Mouse (Mus musculus): ENCODE measurements around the gene Btbd9.
A peak's percentile ranks its signal among the peaks of the same experiment; 100 is the strongest.

Gene Btbd9

DNA sequence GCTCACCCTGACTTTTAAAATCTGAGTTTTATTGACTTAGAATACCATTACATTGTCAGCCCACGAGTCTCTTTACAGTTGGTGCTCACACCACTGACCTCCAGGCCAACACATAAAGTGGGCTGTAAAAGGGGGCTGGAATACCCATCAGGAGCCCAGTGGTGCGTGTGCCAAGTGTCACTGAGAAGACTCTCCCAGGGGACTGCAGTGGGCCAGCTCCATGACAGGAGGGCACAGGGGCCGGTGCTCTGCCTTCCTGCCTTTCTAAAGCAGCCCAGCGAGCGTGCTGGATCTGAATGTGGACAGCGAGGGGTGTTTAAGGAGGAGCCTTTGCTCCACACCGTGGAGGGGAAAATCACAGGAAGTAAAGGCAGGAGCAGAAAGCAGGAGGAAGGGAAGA is 322.4 kb downstream of the Btbd9 start:
- no peak for DNase-seq (ENCODE audit: low read depth, low spot score)

DNA sequence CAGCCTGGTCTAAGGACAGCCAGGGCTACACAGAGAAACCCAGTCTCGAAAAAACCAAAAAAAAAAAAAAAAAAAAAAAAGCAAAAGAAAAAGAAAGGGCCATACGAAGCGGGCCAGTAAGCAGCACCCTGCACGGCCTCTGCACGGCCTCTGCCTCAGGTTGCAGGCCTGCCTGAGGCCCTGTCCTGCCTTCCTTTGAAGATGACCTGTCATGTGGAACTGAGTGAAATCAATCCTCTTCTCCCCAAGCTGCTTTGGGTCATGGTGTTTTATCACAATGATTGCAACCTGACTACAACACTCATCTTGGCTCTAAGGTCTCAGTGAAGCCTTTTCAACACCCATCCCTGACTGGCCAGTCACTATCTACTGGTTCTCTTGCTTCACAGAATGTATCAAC is 323.3 kb downstream of the Btbd9 start:
- DNase-seq (ENCODE audit: low read depth, low spot score): no peak

DNA sequence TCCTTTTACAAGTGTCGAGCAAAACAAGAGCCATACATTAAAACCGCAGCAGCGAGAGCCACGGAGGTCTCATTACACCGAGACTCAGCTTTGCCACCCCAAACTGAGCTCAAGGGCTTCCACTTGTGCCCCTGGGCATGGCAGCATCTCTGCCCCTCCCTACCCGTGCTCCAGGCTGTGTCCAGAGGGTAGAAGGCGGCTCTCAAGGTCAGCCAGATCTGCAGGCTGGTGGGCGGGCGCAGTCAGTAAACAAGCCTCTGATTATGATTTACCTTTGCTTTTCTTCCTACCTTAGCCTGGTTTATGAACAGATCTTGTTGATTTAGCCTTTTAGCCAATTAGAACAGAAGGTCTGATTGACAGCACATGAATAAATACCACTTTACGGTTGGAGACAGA is 331.0 kb downstream of the Btbd9 start:
- DNase-seq (ENCODE audit: low read depth, low spot score): no peak

DNA sequence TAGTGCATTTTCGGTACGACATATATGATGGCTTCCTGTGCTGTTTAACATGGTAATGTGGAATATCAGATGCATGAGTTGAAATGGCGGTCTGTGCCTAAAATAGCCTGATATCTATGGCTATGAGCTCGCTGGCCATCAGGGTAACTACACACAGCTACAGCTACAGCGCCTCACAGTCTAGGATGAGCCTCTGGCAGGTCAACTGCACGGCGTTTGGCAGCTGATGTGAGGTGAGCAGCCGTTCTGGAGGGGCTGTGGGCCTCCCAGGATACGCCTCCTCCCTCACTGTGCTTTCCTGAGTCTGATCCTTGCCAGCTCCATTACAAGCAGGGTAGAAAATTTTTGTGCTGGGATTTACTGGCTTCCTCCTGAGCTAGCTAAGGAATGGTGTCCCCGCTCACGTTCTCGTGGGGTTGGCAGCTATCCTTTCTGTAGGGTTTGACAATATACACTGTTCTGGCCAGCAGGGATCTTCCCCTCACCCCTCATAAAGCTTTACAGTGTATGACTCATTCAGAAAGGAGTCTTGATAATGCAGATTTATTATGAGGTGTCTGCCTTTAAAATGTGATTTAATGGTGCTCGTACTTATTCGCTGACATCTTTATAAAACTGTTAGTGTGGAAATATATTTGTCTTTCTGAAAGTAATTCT is 331.5 kb downstream of the Btbd9 start:
- no peak for DNase-seq (ENCODE audit: low read depth, low spot score)

DNA sequence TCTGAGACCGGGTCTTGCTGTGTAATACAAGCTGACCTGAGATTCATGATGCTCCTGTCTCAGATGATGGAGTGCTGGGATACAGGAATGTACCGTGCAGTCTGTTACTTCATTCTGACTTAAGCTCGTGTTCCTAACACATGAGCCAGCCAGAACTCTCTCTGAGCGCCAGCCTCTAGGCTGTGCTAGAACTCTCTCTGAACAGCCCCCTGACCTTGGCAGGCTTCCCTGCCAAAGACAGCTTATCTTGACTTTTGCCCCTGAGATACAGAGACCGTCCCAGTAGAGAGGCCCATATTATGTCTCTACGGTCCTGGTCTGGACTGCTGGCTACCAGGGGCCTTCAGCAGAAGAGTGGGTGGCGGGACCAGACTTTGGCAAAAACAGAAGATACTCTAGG is 332.7 kb downstream of the Btbd9 start:
- no peak for DNase-seq (ENCODE audit: low read depth, low spot score)

DNA sequence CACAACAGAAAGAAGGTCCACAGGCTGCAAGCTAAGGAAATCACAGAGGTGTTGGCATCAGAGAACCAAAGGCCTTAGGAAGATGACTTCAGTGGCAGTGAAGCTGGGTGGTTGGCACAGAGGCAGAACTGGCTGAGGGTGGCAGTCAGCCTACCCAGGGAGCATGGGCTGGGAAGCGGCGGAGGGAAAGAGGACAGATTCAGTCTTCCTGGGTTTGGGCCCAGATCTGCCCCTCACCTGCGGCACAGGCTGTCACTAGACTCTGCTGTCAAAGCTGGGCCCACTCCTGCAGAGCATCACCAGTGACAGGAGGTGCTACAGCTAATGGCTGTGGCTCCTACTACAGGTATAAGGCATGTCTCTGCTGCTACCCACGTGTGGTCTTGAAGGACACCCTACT is 333.6 kb downstream of the Btbd9 start:
- DNase-seq (ENCODE audit: low read depth, low spot score): no peak

DNA sequence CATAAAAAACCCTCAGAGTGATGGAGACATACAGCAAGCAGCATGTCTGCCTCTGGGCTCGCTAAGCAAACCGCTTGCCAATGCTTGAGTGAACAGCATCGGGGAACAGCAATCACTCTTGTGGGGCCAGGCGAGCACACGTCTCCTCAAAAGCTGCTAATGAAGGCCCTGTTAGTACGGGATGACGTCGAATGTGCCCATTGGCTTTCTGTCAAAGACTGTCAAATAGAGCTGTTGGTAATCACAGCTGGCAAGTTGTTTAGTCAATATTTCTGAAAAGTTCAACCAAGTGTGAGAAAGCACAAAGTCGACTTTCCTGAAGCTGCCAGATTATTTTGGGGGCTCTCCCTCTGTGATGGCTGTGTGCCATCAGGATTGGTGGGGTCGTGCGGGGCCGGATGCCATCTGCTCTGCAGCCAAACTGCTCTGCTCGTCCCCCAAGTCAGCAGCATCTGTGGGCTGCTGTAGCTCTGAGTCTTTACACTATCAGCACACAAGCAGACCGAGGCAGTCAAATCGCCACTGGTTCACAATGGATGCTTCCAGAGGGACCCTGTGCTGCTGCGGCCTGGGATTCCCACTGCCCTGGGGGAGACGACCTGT is 334.5 kb downstream of the Btbd9 start:
- no peak for DNase-seq (ENCODE audit: low read depth, low spot score)

DNA sequence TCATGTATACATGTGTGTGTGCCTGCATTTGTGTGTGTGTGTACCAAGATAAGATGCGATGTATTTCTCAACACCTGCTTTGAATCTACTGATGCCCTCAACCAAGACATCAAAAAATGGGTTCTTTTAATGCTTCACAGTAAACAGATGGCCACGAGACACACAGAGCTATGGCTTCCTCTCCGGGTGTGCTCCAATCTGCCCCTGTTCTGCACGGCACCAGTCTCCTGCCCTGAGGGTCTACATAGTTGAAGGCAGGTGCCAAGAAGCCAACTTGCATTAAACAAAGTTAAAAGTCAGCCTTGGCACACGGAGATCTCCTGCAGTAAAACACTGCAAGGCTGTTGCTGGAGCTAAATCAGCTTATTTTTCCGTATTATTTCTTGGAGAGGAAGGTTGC is 335.2 kb downstream of the Btbd9 start:
- no peak for DNase-seq (ENCODE audit: low read depth, low spot score)

DNA sequence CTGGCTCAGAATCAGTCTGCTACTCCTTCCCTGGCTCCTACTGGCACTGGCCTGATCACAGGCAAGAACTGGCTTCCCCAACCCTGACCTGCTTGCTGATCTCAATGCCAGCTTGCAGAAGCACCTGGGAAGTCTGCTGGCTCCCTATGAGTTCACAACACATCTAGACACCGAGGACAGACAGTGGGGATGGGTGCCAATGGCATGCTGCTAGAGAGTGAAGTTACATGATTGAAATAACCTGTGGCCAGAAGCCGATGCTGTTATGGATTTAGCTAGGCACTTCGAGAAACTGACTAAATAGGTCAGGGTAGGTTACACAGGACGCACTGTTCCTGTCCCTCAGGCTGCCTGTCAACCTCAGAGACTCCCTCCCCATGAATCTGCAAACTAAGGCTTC is 335.6 kb downstream of the Btbd9 start:
- DNase-seq (ENCODE audit: low read depth, low spot score): no peak

DNA sequence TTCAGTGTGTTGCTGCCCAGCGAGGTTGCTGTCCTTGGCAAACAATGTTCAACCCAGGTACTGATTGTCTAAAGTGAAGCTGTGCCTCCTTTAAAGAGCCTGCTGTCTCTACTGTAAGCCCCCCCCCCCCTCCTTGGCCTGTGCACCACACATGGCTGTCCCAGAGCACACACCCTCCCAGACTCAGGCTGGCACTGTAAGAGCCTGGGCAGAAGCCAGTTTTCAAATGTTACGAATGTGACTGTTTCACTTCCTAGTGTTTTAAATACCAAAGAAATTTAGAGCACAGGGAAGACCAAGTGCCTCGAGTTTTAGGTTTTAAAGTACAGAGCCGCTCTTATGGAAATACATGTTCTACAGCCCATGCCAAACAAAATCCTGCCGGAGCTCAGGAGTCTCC is 336.8 kb downstream of the Btbd9 start:
- DNase-seq (ENCODE audit: low read depth, low spot score): no peak

DNA sequence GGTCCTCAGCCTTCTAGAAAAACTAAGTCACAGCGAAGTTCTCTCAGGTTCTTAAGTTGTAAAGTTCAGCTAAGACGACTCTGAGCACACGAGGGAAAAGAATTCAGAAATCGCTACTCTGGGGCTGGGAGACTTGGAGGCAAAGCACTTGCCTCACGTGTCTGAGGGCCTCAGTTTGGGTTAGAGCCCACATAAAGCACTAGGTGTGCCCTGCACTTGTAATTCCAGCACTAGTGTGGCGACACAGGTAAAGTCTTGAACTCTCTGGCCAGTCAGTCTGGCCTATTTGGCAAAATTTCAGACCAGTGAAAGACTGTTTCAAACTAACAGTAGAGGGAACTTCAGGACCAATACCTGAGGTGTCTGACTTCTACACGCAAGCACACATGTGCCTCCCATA is 338.7 kb downstream of the Btbd9 start:
- no peak for DNase-seq (ENCODE audit: low read depth, low spot score)

DNA sequence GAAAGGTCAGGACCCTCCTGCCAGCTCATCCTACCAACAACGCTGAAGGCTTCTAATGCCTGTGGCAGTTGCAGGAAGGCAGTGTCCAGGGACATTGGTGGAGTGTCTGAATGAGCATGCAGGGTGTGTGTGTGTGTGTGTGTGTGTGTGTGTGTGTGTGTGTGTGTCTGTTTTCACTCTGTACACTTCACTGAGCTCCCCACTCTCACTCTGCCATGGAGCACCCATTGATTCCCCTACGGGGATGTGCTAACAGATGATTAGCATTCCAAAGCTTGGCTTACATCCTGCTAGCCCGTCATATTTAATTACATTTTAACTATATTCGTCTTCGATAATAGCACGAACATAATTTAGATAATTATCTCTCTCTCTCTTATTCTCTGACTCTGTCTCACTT is 339.7 kb downstream of the Btbd9 start:
- DNase-seq (ENCODE audit: low read depth, low spot score): no peak

DNA sequence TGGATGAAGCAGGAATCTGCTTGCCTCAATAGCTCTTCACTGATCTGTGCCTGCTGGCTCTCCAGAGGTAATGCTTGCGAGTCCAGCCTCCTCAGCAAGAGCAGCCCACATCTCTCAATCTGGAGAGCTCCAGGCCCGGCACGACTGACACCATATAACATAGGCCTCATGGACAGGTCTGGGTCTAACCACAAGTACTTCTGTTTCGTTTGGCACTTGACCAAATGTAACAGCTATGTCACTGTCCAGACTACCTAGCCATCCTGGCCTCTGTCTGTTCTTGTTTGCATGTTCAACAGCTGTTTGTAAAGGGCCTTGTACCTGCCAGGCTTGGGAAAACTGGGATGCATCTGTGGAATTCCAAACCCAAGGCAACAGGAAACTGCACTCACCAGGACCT is 340.9 kb downstream of the Btbd9 start:
- DNase-seq (ENCODE audit: low read depth, low spot score): no peak

DNA sequence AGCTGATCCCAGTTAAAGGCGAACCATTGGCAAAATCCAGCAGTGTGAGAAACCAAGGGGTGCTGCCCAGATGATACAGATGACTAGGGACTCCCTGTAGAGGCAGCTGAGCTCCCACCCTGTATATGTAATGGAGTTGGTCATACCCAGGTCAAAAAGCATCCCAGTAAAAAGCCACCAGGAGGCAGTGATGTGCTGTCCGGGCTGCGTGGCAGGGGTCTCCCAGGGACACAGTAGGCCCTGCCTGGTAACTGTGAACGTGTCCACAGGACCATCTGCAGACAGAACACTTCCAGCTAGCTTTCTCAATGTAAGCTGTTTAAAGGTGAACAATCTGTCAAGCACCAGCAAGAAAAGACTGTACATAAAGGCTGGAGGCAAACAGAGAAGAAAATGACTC is 343.6 kb downstream of the Btbd9 start:
- peak; percentile 18 for DNase-seq (ENCODE audit: low read depth, low spot score)

DNA sequence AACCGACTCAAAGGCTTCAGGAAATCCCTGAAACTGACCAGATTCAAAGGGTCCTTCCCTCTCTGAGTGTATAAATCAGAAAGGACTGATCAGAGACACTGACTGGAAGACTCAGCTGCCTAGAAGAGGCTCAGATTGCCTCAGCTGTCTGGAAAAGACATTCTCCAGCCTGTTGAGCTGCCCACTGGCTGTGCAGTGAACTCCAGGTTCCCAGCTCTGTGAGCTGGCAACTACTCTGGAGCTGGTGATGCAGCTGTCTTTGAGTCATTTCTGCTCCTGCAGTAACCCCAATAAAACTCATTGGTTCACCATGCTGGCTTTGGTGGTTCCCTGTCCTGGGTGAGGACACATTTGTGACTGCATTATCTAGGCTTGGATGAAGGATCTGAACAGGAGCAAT is 344.8 kb downstream of the Btbd9 start:
- no peak for DNase-seq (ENCODE audit: low read depth, low spot score)

DNA sequence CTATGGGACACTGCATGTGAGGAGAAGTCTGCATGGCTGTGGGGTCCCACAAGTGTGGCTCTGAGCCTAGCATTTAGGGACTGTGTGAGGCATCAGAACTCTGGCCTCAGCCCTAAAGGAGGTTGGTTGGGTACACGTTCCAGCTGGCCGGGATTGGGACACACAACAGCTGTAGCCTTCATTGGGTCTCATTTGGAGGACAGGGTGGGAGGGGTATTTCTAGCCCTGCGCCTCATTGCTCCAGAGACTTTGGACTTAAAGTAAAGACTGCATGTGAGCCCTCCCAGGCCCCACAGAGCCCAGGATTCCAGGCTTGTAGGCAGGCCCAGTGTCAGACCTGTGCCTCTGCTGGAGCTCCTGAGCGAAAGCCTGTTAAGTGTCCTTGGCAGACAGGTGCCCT is 345.9 kb downstream of the Btbd9 start:
- DNase-seq (ENCODE audit: low read depth, low spot score): no peak

DNA sequence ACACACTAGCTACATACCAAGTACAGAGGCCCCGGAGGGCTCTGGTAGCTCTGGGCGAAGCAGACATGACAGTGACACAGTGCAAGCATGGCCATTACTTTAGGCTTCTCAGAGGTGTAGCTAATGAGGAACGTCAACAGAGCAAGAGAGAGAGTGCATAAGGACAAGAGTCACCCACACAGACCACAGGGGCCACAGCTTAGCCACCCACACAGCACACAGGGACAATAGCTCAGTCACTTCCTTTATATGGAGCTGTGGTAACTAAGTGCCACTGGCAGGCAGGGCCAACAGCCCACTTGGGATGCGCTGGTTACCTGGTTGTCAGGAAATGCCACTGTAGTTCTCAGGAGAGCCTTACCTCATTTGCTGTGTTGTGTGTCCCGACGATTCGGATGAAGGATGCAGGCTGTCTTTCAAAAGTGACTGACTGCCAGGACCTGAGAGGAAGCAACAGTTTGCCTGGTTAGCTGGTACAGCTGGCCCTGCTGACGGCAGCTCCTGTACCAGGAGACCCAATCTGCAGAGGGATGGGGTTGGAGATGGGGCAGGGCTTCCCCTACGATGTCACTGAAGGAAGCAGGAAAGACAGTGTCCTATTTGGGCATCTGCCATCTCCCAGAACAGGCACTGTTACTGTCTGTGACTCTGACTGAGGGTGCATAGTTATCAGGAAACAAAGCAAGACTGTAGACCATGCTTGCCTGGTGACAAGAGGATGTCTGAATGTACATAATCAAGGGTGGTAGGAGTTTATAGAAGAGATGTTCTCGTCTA is 347.7 kb downstream of the Btbd9 start:
- DNase-seq (ENCODE audit: low read depth, low spot score): no peak

DNA sequence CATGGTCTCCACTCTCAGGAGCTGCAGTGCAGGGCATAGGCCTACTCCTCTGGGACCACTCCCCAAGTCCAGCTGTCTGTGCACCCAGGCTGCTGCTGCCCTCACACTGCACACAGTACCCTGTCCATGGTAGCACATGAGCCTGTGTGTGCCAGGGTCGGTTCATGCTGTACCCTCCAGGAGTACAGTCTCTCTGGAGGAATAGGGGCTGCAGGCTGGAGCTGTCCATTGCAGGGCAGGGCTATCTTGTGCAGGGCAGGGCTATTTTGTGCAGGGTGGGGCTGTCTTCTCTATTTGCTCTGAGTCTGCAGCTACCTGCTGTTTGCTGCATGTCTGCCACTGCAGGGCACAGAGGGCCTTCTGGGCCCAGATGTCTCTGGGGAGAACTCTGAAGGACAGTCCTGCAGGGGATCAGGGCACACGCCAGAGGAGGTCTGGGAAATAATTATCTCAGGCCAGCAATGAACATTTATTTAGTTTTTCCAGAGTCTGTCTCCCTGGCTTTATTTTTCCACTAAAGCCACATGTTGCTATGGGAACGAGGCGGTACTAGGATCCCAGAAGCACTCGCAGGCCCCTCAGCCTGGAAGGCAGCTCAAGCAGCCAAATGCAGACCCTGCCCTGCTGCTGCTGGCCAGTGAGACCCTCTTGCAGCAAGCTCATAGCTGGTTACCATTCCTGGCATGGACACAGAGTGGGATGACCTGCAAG is 351.1 kb downstream of the Btbd9 start:
- no peak for DNase-seq (ENCODE audit: low read depth, low spot score)

DNA sequence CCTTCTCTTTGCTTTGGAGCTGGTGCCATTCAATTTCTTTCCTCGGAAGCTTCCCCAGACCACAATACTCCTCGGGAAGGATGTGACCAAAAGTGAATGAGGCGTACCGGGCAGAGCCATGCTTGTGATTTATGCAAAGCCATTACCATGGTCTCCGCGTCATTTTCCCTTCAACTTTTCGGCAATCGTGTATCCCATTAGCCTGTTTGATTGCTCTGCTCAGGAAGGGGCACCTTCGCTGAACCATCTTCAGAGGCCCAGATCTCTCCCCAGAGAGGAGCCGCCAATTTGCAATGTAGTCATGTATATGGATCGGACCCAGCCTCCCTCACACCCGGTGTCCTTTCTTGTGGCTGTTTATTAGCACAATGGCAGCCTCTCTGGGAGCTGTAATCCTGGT is 353.5 kb downstream of the Btbd9 start:
- no peak for DNase-seq (ENCODE audit: low read depth, low spot score)

DNA sequence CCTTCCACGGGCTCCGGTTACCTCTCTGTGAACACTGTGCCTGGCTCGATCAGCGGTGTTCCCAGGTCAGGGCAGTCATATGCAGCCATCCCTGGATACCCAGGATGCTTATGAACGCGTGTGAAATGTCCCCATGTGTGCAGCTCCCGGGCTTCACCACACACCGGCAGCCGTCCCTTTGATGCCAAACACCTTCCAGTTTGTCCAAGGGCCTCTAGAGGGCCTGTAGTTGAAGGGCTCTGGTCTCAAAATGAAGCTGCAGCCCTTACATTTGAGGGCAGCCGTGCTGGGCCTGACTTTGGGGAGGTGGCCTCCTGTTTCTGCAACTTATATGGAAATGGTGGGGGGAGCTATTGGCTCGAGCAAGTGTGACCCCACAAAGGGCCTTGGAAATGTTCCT is 353.9 kb downstream of the Btbd9 start:
- peak; percentile 40 for DNase-seq (ENCODE audit: low read depth, low spot score)

DNA sequence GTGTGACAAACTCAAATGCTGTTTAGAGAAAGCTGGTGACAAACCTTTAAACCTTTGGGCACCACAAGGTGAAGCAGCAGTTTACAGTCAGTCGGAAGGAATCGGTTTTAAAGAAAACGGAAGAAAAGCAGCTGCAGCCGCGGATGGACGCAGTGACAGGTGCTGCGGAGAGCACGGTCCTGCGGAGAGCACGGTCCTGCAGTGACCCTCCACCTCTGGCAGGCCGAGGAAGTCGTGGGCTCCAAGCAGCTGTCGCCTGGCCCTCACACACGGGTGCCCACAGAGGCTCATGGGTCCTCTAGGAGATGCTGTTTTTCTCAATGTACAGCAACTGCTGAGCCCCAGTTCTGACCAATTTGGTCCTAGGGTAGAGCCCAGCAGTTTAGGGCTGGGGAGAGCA is 354.6 kb downstream of the Btbd9 start:
- DNase-seq (ENCODE audit: low read depth, low spot score): no peak

DNA sequence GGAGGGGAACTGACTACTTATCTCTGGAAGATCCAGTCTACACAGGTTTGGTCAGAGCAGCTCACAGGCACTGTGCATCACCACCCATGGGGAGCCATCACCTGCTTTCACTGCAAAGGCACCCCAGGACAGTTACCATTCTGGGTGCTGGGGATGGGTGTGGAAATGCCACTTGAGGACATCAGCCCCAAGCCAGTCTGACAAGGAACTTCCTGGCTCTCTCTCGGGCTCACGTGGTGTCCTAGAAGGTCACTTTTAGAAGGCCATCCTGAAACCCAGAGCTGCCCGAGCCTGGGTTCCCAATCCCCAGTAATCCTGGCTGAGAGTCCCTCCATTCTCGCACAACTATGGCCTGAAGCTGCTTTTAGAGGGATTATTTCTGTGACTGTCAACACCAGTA is 360.5 kb downstream of the Btbd9 start:
- DNase-seq (ENCODE audit: low read depth, low spot score): no peak

DNA sequence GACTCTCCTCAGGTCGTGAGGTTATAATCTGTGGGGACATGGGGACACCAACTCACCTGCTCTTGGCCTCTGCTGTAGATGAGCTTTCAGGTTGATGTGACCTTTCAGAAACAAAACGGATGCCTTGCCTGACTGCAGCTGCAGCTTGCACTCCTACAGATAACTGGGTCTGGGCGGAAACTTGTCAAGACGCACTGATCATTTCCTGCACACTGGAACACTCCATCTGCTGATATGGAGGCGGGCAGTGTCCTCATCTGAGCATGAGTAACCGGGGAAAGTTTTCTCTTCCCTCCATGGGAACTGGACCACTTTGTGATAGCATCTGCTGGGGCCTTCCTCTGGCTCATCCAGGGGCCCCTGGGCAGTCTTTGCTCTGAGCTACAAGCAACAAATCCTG is 361.9 kb downstream of the Btbd9 start:
- DNase-seq (ENCODE audit: low read depth, low spot score): no peak

All from R1 (cell line).